Mouse (Mus musculus) MEL (cell line): ENCODE data around the gene Tpsb2.

Experiments used
- CTCF ChIP-seq, 3 experiments: IDR thresholded peaks in 2 of 3; conservative IDR thresholded peaks in 1 of 3; 2 replicates each; pipeline ENCODE4 v1.5.1; 2011 to 2012; ENCODE audit warnings: low read length in 3 of 3, low read depth in 2 of 3, mild to moderate bottlenecking in 2 of 3, improper control_type of control experiment in 1 of 3, inconsistent platforms in 1 of 3, mixed read lengths in 1 of 3, moderate library complexity in 1 of 3; ENCODE audit not compliant: control insufficient read depth in 1 of 3, insufficient read depth in 1 of 3, poor library complexity in 1 of 3, severe bottlenecking in 1 of 3
- EP300 ChIP-seq, 2 experiments: IDR thresholded peaks; 2 replicates each; pipeline ENCODE4 v1.6.1; 2011; ENCODE audit warnings: improper control_type of control experiment in 2 of 2, low read length in 2 of 2, low read depth in 1 of 2, mild to moderate bottlenecking in 1 of 2
- KAT2A ChIP-seq: conservative IDR thresholded peaks from 2 replicates; pipeline ENCODE4 v1.6.1; 2012; ENCODE audit warnings: low read depth, low read length, improper control_type of control experiment, inconsistent platforms

- no peak for TF ChIP-seq KAT2A
- TF ChIP-seq EP300 (IDR thresholded peaks at IDR 0.05; ENCODE audit: low read depth in 1 of 2, low read length in 2 of 2), result no peak
- TF ChIP-seq CTCF (IDR thresholded peaks at IDR 0.05 in 2 of 3, conservative IDR thresholded peaks at IDR 0.05 in 1 of 3; ENCODE audit: control insufficient read depth in 1 of 3, insufficient read depth in 1 of 3, low read depth in 2 of 3, low read length in 3 of 3, poor library complexity in 1 of 3, severe bottlenecking in 1 of 3), result peak; percentile 52 to 78 (median 70)
These were observed 2.4 kb upstream of the Tpsb2 start for GRCm38 (mm10) chr17:25363726-25364125.
